Mouse (Mus musculus) heart, postnatal 0 days (tissue): ENCODE measurements at regions not wholly inside any gene's neighbourhood (a gene's known extent, or its start where the extent isn't known, plus 50 kb on each side); places are given as distances from the start of the nearest gene placed in this dataset.

Source experiments
- ATAC-seq: fragments of 200-750 bp; cut with Nextera tagmentation; 2 replicates; pipeline ENCODE4 v1.8.0; 2017; ENCODE audit warnings: low read depth, moderate number of reproducible peaks, moderate library complexity; ENCODE audit not compliant: insufficient read depth
- DNase-seq: peaks from one replicate; pipeline ENCODE4 v3.0.0-alpha.2; 2016; ENCODE audit warnings: low spot score
- H3K27ac ChIP-seq: fragments of 300-500 bp; sonication (generic); 2 replicates; pipeline ENCODE4 v1.5.1; 2014; ENCODE audit warnings: low read depth, mild to moderate bottlenecking
- H3K27me3 ChIP-seq: fragments of 300-500 bp; sonication (generic); 2 replicates; pipeline ENCODE4 v1.6.1; 2014; ENCODE audit warnings: low read length, mixed read lengths; ENCODE audit not compliant: control insufficient read depth, insufficient read depth
- H3K36me3 ChIP-seq: fragments of 300-500 bp; sonication (generic); replicated peaks from 2 replicates; pipeline ENCODE4 v1.6.1; 2014; ENCODE audit warnings: low read length, mixed read lengths; ENCODE audit not compliant: control insufficient read depth, insufficient read depth
- H3K4me1 ChIP-seq: fragments of 300-500 bp; sonication (generic); 2 replicates; pipeline ENCODE4 v1.6.1; 2014; ENCODE audit warnings: antibody characterized with exemption; ENCODE audit not compliant: control insufficient read depth, insufficient read depth
- H3K4me2 ChIP-seq: fragments of 300-500 bp; sonication (generic); 2 replicates; pipeline ENCODE4 v1.6.1; 2014; ENCODE audit warnings: low read depth, mild to moderate bottlenecking, low read length, moderate library complexity
- H3K4me3 ChIP-seq: fragments of 300-500 bp; sonication (generic); 2 replicates; pipeline ENCODE4 v1.5.1; 2014; ENCODE audit warnings: low read depth, low read length
- H3K9ac ChIP-seq: fragments of 300-500 bp; sonication (generic); replicated peaks from 2 replicates; pipeline ENCODE4 v1.6.1; 2014; ENCODE audit warnings: low read depth, low read length, mixed read lengths
- H3K9me3 ChIP-seq: fragments of 300-500 bp; sonication (generic); replicated peaks from 2 replicates; pipeline ENCODE4 v1.6.1; 2016; ENCODE audit warnings: low read length; ENCODE audit not compliant: control insufficient read depth
- CTCF ChIP-seq: IDR thresholded peaks from 2 replicates; pipeline ENCODE4 v1.5.1; 2016; ENCODE audit warnings: antibody characterized with exemption, control low read depth, low read depth
- EP300 ChIP-seq: IDR thresholded peaks from 2 replicates; pipeline ENCODE4 v1.6.1; 2016; ENCODE audit warnings: antibody characterized with exemption, low read depth
- WGBS: fragments of 180-500 bp; shearing (Covaris S2); extraction: QIAGEN DNeasy Blood & Tissue Kit; methylation state at CpG from one replicate; pipeline ENCODE4 v1.1.7; 2014; 5-methylcytosine and 5-hydroxymethylcytosine counted together

GRCm38 (mm10) chr9:60968281-60969031 is 174.1 kb downstream of the Uaca start:
- H3K4me2 ChIP-seq, result no peak overlapping the region
- H3K9ac ChIP-seq, result no peak overlapping the region
- H3K36me3 ChIP-seq, result no peaks in the 10 kb centered on the region
- 56% methylated on average over 4 of the region's 4 CpGs for WGBS
- no peak overlapping the region for H3K27ac ChIP-seq
- peaks cover 5% of the 10 kb centered on the region; the same call in 1 of the 2 replicates for H3K27me3 ChIP-seq
- DNase-seq, result peak; percentile 18
- TF ChIP-seq EP300, result no peak
- TF ChIP-seq CTCF, result peak; percentile 38
- ATAC-seq, result no peak
- no peaks in the 10 kb centered on the region for H3K9me3 ChIP-seq
- H3K4me1 ChIP-seq, result no peaks in the 10 kb centered on the region
- no peak overlapping the region for H3K4me3 ChIP-seq

- H3K36me3 ChIP-seq, result no peaks in the 10 kb centered on the region
- 71% methylated on average over 9 of the region's 9 CpGs for whole genome bisulfite sequencing
- no peaks in the 10 kb centered on the region for H3K9me3 ChIP-seq
- H3K9ac ChIP-seq, result no peak overlapping the region
- no peak for ATAC-seq
- no peak overlapping the region for H3K4me3 ChIP-seq
- H3K4me1 ChIP-seq, result no peaks in the 10 kb centered on the region
- TF ChIP-seq CTCF, result no peak
- TF ChIP-seq EP300, result no peak
- H3K27ac ChIP-seq, result no peak overlapping the region
- DNase-seq, result no peak
- H3K27me3 ChIP-seq, result peaks cover 2% of the 10 kb centered on the region; the same call in 1 of the 2 replicates
- H3K4me2 ChIP-seq, result no peak overlapping the region
These were observed 178.0 kb downstream of the Uaca start for GRCm38 (mm10) chr9:60972201-60972910.

- Histone ChIP-seq H3K27me3 (peaks cover 5% of the 10 kb centered on the region; the same call in 1 of the 2 replicates), H3K4me1 (no peaks in the 10 kb centered on the region), H3K4me2 (no peak overlapping the region), H3K27ac (no peak overlapping the region), H3K36me3 (no peaks in the 10 kb centered on the region), H3K9ac (no peak overlapping the region), H3K4me3 (no peak overlapping the region), H3K9me3 (no peaks in the 10 kb centered on the region)
- 46% methylated on average over 1 of the region's 1 CpGs for WGBS
- TF ChIP-seq EP300, result no peak
- TF ChIP-seq CTCF, result no peak
- ATAC-seq (no peak), DNase-seq (no peak)
These were observed 180.2 kb downstream of the Uaca start for GRCm38 (mm10) chr9:60974546-60974945.

- WGBS, result 72% methylated on average over 13 of the region's 13 CpGs
- no peak for ATAC-seq
- Histone ChIP-seq H3K36me3 (no peaks in the 10 kb centered on the region), H3K4me1 (no peaks in the 10 kb centered on the region), H3K9me3 (no peaks in the 10 kb centered on the region), H3K27me3 (peaks cover 5% of the 10 kb centered on the region; the same call in 1 of the 2 replicates), H3K9ac (no peak overlapping the region), H3K4me3 (no peak overlapping the region), H3K4me2 (no peak overlapping the region), H3K27ac (no peak overlapping the region)
- TF ChIP-seq CTCF (no peak), EP300 (no peak)
- DNase-seq, result no peak
These were observed 188.2 kb downstream of the Uaca start for GRCm38 (mm10) chr9:60982383-60983085.

GRCm38 (mm10) chr9:60983246-60983645 is 188.9 kb downstream of the Uaca start:
- H3K27ac ChIP-seq, result no peak overlapping the region
- WGBS, result 70% methylated on average over 5 of the region's 5 CpGs
- ATAC-seq, result no peak

More at GRCm38 (mm10) chr9:60983246-60983645, 188.9 kb downstream of the Uaca start:
- H3K4me1 ChIP-seq, result no peaks in the 10 kb centered on the region
- H3K4me2 ChIP-seq, result no peak overlapping the region
- no peaks in the 10 kb centered on the region for H3K36me3 ChIP-seq
- TF ChIP-seq CTCF, result no peak
- no peaks in the 10 kb centered on the region for H3K9me3 ChIP-seq
- no peak for DNase-seq
- H3K27me3 ChIP-seq, result peaks cover 5% of the 10 kb centered on the region; the same call in 1 of the 2 replicates
- H3K4me3 ChIP-seq, result no peak overlapping the region
- no peak overlapping the region for H3K9ac ChIP-seq
